Mouse (Mus musculus): ENCODE results near the gene Samd9l.
"Not testable (repeated sequence)": the region's sequence is repeated elsewhere in the genome, so short reads cannot be mapped to it uniquely, and the experiment has no call there.

Gene Samd9l

DNA sequence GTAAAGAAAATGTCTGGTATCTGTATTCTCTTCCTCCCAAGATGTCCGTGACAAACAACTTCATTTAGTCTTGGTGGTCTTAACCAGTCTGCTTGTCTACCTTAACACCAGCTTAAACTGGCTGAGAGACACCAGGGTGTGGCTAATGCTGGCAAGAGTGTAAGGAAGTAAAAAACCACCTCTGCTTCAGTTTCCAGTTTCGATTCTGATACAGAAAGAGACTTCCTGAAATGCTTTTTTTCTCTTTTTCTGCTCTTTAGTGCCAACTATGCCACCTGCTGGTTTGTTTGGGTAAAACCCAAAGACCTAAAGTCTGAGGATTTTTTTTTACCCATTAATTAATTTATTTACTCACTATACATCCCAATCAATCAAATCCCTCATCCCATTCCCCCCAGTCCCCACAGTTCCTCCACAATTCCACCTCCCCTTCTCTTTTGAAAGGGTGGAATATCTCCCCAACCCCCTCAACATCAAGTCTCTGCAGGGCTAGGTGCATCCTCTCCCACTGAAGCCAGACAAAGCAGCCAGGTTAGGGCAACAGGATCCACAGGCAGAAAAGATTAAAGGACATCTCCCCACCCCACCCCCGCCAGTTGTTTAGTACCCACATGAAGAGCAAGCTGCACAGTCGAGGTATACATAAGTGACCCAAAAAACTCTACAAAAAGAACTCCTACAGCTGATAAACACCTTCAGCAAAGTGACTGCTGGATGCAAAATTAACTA is at the start of gene Samd9l:
Samd9l (minus strand) TSS at position 233 of the 729 bp plus-strand sequence.
- peak; percentile 34 for DNase-seq (ENCODE audit: low read depth, low spot score)

DNA sequence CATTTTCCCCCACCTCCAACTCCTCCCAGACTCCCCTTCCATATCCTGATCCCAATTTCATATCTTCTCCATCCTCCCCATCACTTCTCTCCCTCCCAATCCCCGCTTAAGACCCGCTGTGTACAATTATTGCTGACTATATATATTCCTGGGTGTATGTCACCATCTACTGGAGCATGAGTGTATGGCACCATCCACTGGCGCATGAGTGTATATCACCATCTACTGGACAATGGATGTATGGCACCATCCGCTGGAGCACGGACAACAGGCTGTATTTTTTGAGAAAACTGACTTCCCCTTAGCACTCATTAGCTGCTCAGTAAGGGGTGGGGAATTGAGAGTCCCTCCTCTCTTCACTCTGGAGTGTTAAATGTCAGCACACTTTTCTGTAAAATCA is 48.0 kb upstream of the Samd9l start:
- peak; percentile 76 for DNase-seq (ENCODE audit: low read depth, low spot score)

DNA sequence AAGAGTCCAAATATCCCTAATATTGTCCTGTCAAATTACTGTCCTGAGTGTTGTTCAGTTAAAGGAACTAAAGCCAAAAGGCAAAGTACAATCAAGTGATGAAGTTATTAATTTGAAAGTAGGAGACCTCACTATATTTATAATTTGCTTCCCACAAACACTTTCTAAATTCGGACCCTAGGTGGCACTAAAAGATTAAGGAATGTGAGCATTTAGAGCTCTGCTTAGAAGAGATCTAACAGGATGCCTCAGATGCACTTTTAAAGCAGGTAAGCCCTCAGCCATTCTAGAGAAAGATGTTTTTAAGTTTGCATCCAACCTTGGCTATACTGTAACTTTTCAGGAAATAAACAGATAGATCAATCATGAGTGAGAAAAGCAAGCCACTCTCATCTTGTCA is 44.5 kb upstream of the Samd9l start:
- peak; percentile 38 for DNase-seq (ENCODE audit: low read depth, low spot score)

DNA sequence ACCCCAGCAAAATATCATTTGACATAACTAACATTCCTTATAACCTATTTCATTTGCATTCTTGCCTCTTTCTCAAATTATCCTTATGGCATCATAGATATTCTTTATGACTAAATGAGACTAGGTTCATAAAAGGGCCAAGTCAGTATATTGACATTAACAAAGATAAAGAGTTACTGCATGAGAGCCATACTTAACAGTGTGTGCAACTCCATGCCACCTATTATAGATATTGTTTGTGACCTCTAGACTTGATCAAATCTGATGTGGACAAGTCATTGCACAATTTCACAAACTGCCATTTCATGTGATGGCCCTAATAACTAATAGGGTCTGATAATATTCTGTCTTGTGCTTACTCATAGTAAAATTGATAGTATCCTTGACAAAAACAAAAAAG is 36.7 kb upstream of the Samd9l start:
- DNase-seq (ENCODE audit: low read depth, low spot score) = no peak

DNA sequence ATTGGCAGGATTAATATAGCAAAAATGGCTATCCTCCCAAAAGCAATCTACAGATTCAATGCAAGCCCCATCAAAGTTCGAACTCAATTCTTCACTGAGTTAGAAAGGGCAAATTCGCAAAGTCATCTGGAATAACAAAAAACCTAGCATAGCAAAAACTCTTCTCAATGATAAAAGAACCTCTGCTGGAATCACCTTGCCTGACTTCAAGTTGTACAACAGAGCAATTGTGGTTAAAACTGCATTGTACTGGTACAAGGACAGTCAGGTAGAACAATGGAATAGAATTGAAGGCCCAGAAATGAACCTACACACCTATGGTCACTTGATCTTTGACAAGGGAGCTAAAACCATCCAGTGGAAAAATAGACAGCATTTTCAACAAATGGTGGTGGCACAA is 31.6 kb upstream of the Samd9l start:
- not testable (repeated sequence) for DNase-seq (ENCODE audit: low read depth, low spot score)

DNA sequence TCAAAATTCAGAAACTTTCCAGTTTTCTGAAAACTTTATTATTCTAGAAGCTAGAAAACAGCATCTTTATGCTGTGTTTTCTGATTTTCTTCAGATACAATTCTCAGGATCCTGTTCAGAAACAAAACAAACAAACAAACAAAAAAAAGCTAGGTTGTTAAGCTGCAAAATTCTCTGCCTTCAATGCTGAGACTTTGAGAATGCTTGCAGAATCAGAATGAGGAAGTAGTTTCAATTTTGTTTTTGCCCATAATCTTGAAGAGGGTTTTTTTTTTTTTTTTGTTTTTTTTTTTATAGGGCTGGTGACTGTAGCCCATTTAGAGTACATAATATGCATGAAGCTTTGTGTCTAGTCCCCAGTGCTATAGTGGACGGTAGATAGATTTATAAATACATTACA is 27.7 kb upstream of the Samd9l start:
- DNase-seq (ENCODE audit: low read depth, low spot score) = no peak

DNA sequence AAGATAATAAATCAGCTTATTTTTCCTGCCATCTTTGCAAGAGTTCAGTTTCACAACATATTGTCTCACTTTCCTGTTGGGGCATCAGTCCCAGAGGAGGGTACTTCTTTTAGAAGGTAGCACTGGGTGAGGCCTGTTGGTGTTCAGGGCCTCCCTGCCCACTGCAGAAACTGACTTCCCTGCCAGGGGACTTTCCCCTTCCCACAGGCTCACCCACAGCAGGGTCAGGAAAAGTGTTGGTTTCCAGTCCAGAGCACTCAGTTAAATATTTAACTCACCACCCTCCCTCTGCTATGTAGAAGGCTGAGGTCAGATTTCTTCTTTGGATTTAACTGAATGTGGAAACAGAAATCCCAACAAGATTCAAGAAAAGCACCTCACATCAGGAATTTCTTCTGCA is 26.0 kb upstream of the Samd9l start:
- not testable (repeated sequence) for DNase-seq (ENCODE audit: low read depth, low spot score)

DNA sequence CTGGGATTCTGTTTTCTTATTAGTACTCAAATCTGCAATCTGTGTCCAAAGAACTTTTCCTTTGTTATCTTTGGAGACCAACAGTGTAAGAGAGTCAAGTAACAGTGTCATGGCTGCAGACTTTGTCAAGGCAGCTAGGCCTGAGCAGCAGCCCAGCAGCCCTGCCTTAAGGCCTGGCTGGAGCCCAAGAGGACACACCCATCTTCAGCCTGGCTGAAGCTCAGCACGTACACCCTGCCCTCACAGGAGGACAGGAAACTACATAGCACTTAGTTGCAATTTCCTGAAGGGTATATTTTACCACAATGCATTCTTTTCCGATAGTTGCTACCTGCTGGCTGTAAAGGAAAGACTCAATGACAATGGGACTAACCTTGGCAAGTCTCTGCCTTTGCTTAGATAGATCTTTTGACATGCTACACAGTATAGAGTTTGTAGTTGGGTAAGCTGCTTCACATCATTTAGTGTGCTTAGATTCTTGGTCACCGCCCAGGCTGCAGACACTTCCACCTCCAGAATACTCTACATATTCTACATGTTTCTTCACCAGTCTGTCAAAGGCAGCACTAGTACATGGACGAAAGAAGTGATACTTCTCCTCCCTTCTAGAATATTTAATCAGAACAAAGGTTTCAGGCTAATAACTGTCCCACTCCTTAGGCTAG is 25.4 kb upstream of the Samd9l start:
- DNase-seq (ENCODE audit: low read depth, low spot score) = not testable (repeated sequence)

DNA sequence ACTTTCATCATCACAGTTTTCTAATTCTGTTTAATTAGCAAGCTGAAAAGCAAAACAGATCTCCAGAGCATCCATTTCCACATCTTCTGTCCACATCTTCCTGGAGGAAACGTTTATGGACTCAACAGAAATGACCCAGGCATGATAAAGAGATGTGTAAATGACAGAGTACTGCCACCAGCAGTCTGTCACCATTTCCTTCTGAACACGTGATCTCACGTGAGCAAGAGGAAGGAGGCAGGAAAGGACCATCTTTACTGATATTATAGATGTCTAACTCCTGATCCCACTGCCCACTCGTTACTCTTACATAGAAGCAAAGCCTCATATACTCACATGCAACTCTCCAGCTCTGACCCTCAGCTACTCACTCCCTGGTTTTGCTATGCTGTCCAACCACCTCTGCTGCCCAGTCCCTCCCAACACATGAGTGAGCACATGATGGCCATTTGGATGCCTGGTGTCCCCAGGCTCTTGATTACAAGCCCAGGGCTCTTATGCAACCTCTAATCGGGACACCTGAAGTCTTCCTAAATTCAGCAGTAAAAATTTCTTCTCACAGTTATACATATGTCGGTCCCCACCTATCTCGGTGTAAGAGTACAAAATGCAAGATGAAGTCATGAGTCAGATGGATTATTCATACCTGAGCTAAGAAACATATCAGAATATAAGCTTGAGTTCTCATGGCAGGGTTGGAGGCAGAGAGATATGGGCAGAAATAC is 2.0 kb downstream of the Samd9l start:
- DNase-seq (ENCODE audit: low read depth, low spot score) = not testable (repeated sequence)

DNA sequence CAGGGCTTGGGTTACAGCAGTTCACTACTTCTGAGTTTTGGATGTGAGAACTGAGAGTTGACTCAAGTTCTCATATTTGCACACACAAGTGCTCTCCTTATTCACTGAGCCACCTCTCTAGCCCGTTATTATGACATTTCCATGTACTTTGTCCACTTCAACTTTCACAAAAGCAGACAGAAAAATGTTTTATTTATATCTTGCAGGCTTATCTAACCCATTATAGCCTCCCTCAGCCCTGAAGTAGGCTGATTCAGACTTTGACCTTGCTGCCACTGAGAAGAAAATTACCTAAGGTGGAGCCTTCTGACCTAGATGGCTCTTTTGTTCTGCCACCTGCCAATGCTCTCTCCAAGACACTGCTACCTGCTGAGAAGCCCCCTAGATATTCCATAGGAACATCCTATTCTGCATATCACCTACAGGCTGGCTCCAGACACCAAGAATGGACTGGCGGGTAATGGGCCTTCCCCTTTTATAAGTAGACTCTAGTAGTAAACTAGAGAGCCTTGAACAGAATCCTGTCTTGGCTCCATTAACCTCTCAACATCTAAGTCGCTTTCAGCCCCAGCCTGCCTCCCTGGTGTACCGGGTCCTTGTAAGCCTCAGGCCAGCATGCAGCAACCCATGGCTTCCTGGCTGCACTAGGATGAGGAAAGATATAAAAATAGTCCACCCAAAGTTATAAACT is 3.3 kb downstream of the Samd9l start:
- DNase-seq (ENCODE audit: low read depth, low spot score) = not testable (repeated sequence)

DNA sequence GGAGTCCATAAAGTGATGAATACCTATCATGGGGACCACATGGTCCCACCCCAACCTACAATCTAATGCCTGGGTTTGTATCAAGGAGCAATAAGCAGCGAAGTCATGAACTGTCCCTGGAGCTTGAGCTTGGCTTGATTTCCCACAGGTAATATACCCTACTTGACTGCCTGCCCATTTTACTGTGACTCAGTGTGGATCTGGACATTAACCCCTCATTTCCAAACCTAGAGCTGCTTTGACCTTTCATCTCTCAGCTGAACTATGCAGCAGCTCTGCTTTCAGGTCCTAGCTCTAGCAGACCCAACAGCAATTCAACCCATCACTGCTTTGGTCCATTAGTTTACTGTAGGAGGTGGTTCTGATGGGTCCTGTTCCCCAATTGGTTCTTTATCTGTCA is 9.4 kb downstream of the Samd9l start:
- no peak for DNase-seq (ENCODE audit: low read depth, low spot score)

DNA sequence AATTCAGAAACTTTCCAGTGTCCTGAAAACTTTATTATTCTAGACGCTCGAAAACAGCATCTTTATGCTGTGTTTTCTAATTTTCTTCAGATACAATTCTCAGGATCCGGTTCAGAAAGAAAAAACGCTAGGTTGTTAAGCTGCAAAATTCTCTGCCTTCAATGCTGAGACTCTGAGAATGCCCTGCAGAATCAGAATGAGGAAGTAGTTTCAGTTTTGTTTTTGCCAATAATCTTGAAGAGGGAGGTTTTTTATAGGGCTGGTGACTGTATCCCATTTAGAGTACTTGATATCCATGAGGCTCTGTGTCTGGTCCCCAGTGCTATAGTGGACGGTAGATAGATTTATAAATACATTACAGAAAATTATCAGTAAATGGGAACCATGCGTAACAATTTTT is 12.8 kb downstream of the Samd9l start:
- DNase-seq (ENCODE audit: low read depth, low spot score) = no peak

DNA sequence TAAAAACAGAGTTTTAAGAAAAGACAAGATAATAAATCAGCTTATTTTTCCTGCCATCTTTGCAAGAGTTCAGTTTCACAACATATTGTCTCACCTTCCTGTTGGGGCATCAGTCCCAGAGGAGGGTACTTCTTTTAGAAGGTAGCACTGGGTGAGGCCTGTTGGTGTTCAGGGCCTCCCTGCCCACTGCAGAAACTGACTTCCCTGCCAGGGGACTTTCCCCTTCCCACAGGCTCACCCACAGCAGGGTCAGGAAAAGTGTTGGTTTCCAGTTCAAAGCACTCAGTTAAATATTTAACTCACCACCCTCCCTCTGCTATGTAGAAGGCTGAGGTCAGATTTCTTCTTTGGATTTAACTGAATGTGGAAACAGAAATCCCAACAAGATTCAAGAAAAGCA is 14.6 kb downstream of the Samd9l start:
- DNase-seq (ENCODE audit: low read depth, low spot score) = not testable (repeated sequence)

DNA sequence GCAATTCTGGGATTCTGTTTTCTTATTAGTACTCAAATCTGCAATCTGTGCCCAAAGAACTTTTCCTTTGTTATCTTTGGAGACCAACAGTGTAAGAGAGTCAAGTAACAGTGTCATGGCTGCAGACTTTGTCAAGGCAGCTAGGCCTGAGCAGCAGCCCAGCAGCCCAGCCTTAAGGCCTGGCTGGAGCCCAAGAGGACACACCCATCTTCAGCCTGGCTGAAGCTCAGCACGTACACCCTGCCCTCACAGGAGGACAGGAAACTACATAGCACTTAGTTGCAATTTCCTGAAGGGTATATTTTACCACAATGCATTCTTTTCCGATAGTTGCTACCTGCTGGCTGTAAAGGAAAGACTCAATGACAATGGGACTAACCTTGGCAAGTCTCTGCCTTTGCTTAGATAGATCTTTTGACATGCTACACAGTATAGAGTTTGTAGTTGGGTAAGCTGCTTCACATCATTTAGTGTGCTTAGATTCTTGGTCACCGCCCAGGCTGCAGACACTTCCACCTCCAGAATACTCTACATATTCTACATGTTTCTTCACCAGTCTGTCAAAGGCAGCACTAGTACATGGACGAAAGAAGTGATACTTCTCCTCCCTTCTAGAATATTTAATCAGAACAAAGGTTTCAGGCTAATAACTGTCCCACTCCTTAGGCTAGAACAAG is 15.1 kb downstream of the Samd9l start:
- not testable (repeated sequence) for DNase-seq (ENCODE audit: low read depth, low spot score)

DNA sequence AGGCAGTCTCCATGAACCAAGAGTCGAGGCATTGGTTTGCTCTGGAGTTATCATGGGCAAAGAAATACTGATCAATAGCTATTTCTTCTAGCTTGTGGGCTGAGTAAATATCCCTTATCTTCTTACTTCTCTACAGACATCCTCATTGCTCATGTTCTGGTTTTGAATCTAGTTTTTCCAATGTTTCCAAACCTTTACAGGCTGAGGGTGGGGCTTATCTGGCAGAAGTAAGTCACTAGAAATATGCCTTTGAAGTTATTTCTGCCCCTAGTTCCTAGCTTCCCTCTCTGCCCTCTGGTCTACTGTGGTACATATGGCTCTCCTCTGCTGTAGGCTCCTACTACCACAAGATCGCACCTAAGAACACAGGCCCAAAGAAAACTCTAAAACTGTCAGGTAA is 20.2 kb downstream of the Samd9l start:
- DNase-seq (ENCODE audit: low read depth, low spot score) = no peak

DNA sequence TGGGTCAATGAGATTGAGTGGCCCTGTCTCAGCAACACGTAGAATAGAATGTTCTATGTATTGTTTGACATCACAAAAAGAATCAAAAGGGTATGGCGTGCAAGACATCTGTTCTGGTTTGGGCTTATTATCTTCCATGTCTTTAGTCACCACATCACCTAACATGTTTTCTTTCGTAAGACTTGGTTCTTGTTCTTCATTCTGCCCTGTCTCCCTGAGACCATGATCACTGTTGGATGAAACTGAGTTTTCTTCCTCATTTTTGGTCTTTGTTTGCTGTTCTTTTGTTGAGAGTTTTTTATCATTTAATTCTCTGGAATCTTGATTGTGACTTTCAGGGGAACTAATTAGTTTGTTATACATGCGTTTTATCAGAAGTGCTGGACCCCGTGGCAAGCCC is 22.7 kb downstream of the Samd9l start:
- DNase-seq (ENCODE audit: low read depth, low spot score) = no peak

DNA sequence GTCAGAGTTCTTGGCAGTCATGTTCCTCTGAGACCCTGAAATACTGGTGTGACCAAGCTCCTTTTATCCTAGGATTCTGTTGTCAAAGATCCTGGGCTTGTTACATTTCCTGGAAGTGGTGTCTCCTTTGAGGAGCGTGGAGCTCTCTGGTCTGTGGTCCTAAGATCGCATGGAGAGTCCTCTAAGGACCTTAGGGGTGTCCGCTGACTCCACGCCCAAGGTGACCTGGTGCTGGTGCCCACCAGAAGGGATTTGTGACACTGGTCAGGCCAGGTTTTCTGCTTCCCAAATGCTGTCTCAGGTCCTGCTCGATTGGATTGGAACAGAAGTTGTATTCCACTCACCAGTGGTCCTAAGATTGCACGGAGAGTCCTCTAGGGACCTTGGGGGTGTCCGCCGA is 29.8 kb downstream of the Samd9l start:
- no peak for DNase-seq (ENCODE audit: low read depth, low spot score)

DNA sequence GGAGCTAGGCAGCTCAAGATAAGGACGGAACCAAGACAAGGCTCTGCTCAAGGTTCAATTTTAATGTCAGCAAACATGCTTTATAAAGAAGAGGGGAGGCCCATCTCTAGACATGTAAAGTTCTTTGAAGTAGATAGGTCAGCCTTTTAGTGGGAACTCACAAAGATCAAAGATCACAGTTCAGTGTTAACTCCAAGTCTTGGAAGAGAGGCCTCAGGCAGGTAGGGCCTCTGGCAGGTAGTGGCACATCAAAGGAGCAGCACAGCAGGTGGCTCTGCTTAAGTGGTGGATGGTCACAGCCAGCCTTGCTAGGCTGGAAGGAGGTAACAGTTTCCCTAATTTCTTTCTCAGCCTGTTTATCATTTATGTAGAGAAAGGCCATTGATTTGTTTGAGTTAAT is 33.8 kb downstream of the Samd9l start:
- not testable (repeated sequence) for DNase-seq (ENCODE audit: low read depth, low spot score)

DNA sequence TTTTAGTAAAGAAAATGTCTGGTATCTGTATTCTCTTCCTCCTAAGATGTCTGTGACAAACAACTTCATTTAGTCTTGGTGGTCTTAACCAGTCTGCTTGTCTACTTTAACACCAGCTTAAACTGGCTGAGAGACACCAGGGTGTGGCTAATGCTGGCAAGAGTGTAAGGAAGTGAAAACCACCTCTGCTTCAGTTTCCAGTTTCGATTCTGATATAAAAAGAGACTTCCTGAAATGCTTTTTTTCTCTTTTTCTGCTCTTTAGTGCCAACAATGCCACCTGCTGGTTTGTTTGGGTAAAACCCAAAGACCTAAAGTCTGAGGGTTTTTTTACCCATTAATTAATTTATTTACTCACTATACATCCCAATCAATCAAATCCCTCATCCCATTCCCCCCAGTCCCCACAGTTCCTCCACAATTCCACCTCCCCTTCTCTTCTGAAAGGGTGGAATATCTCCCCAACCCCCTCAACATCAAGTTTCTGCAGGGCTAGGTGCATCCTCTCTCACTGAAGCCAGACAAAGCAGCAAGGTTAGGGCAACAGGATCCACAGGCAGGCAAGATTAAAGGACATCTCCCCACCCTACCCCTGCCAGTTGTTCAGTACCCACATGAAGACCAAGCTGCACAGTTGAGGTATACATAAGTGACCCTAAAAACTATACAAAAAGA is 53.3 kb downstream of the Samd9l start:
- DNase-seq (ENCODE audit: low read depth, low spot score) = peak; percentile 29

DNA sequence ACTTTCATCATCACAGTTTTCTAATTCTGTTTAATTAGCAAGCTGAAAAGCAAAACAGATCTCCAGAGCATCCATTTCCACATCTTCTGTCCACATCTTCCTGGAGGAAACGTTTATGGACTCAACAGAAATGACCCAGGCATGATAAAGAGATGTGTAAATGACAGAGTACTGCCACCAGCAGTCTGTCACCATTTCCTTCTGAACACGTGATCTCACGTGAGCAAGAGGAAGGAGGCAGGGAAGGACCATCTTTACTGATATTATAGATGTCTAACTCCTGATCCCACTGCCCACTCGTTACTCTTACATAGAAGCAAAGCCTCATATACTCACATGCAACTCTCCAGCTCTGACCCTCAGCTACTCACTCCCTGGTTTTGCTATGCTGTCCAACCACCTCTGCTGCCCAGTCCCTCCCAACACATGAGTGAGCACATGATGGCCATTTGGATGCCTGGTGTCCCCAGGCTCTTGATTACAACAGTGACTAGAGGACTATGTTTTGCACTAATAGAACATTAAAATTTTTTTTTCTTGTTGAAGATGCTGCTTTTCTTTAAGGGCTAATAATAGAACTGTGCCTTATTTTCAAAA is 54.2 kb downstream of the Samd9l start:
- DNase-seq (ENCODE audit: low read depth, low spot score) = not testable (repeated sequence)
